In genomic region chr4:40268835-40269234, GRCm38 (mm10) we compare ENCODE assay signal across 8 mouse cellular contexts. TPM values are rescaled to one million over a fixed set of nuclear protein-coding genes. Genes with fewer than 3 reads are reported as not detected.
A peak's percentile ranks its signal among the peaks of the same experiment; 100 is the strongest.
DNase-seq lines count a peak whose midpoint lies in the region; ATAC-seq and TF ChIP-seq lines count a peak whose summit lies in the region.

No protein-coding gene starts in this region.

- in situ Hi-C loops in ES-E14 (cut with MboI; ENCODE audit: low sequenced_read_pairs in 2 of 2, unreplicated experiment in 2 of 2), result no loop called here

- H3ac ChIP-seq in myocyte (ENCODE audit: control insufficient read depth, insufficient read length), result peak overlapping the region; percentile 89

- no peak for ATAC-seq in heart, embryonic 14.5 days (ENCODE audit: insufficient number of reproducible peaks, insufficient read depth, low FRiP score, low read depth)
- ATAC-seq in limb, embryonic 11.5 days (ENCODE audit: insufficient number of reproducible peaks, low FRiP score, low TSS enrichment, low read depth), result 0 out of 2 replicates have a peak, but pooled peaks have one; percentile 0

- H3K27ac ChIP-seq in heart, embryonic 14.5 days (replicated peaks in 1 of 2; ENCODE audit: control insufficient read depth in 1 of 2, insufficient read depth in 1 of 2, low read depth in 2 of 2, low read length in 2 of 2), result peak overlapping the region; percentile 99 to 100
- peak overlapping the region; percentile 67 for H3K27ac ChIP-seq in ES-E14 (ENCODE audit: insufficient read depth, low read depth, low read length, poor library complexity, severe bottlenecking)
- H3K27ac ChIP-seq in limb, embryonic 11.5 days (replicated peaks; ENCODE audit: low read depth, low read length), result peak overlapping the region; percentile 93

- peaks cover 10 to 17% of the 10 kb centered on the region in 2 experiments for H3K4me1 ChIP-seq in heart, embryonic 14.5 days (ENCODE audit: control insufficient read depth in 2 of 2, insufficient read depth in 2 of 2, low read length in 2 of 2)
- H3K4me1 ChIP-seq in ES-E14 (ENCODE audit: control insufficient read depth in 2 of 2, insufficient read depth in 2 of 2, low read length in 2 of 2, poor library complexity in 1 of 2), result peaks cover 0 to 3% of the 10 kb centered on the region in 2 experiments; a peak in 2 of 4 replicates
- H3K4me1 ChIP-seq in erythroblast, embryonic 14.5 days (ENCODE audit: control insufficient read depth), result peaks cover 48% of the 10 kb centered on the region
- peaks cover 2% of the 10 kb centered on the region; the same call in 1 of the 2 replicates for H3K4me1 ChIP-seq in limb, embryonic 11.5 days (ENCODE audit: control insufficient read depth, insufficient read depth, low read length)

- peak overlapping the region; percentile 91 for H3K4me2 ChIP-seq in heart, embryonic 14.5 days (ENCODE audit: low read length)
- H3K4me2 ChIP-seq in limb, embryonic 11.5 days (ENCODE audit: low read depth, severe bottlenecking), result peak overlapping the region; percentile 74
- peak overlapping the region; percentile 77 for H3K4me2 ChIP-seq in myocyte (ENCODE audit: low read depth)

- WGBS in heart, embryonic 14.5 days, result under 1% methylated on average over 16 of the region's 16 CpGs
- WGBS in limb, embryonic 11.5 days, result under 1% methylated on average over 16 of the region's 16 CpGs

- no peak for DNase-seq in heart, postnatal 4 days
- DNase-seq in ES-E14 (ENCODE audit: low read depth, low spot score), result no peak
- DNase-seq in limb, embryonic 11.5 days (ENCODE audit: low spot score), result no peak
- DNase-seq in adrenal gland, adult 2 months, result no peak
- DNase-seq in ovary, postnatal 14 days (ENCODE audit: low spot score), result no peak

- no peaks in the 10 kb centered on the region for H3K27me3 ChIP-seq in heart, embryonic 14.5 days (ENCODE audit: control insufficient read depth, insufficient read depth, low read length)
- H3K27me3 ChIP-seq in erythroblast, embryonic 14.5 days (ENCODE audit: control insufficient read depth), result no peaks in the 10 kb centered on the region
- H3K27me3 ChIP-seq in limb, embryonic 11.5 days (ENCODE audit: control insufficient read depth, insufficient read depth, low read length), result no peaks in the 10 kb centered on the region
- no peaks in the 10 kb centered on the region for H3K27me3 ChIP-seq in myocyte (ENCODE audit: control insufficient read depth, insufficient read depth, insufficient read length)

- peaks cover 57% of the 10 kb centered on the region for H3K79me2 ChIP-seq in myocyte (ENCODE audit: control insufficient read depth, insufficient read depth)

- peaks cover 50% of the 10 kb centered on the region for H3K36me3 ChIP-seq in heart, embryonic 14.5 days (ENCODE audit: control insufficient read depth, insufficient read depth, low read length)
- H3K36me3 ChIP-seq in ES-E14 (ENCODE audit: control insufficient read depth, insufficient read depth, low read length, poor library complexity, severe bottlenecking), result peaks cover 21% of the 10 kb centered on the region
- H3K36me3 ChIP-seq in erythroblast, embryonic 14.5 days (ENCODE audit: control insufficient read depth), result peaks cover 49% of the 10 kb centered on the region
- H3K36me3 ChIP-seq in limb, embryonic 11.5 days (ENCODE audit: control insufficient read depth, insufficient read depth, low read length), result peaks cover 3% of the 10 kb centered on the region; the same call in 1 of the 2 replicates
- H3K36me3 ChIP-seq in myocyte (ENCODE audit: control insufficient read depth, insufficient read depth), result peaks cover 22% of the 10 kb centered on the region

- H3K4me3 ChIP-seq in heart, embryonic 14.5 days (ENCODE audit: control insufficient read depth in 1 of 2, insufficient read depth in 1 of 2, low read depth in 1 of 2, low read length in 2 of 2), result peak overlapping the region; percentile 91 to 99
- H3K4me3 ChIP-seq in ES-E14 (ENCODE audit: insufficient read depth in 1 of 2, low read depth in 1 of 2, low read length in 2 of 2, poor library complexity in 1 of 2, severe bottlenecking in 1 of 2), result peak overlapping the region; percentile 74 to 86
- peak overlapping the region; percentile 96 for H3K4me3 ChIP-seq in erythroblast, embryonic 14.5 days (replicated peaks)
- H3K4me3 ChIP-seq in limb, embryonic 11.5 days (ENCODE audit: low read depth, low read length), result peak overlapping the region; percentile 79
- peak overlapping the region; percentile 98 for H3K4me3 ChIP-seq in myocyte

- no peak for TF ChIP-seq POLR2A in myocyte (IDR thresholded peaks at IDR 0.05; ENCODE audit: insufficient read length, low read depth)

- H3K9me3 ChIP-seq in heart, embryonic 14.5 days (ENCODE audit: control insufficient read depth, low read length), result no peaks in the 10 kb centered on the region
- no peaks in the 10 kb centered on the region for H3K9me3 ChIP-seq in ES-E14 (ENCODE audit: control insufficient read depth, insufficient read depth, low read depth, low read length)
- H3K9me3 ChIP-seq in erythroblast, embryonic 14.5 days (ENCODE audit: control insufficient read depth, low read length), result no peaks in the 10 kb centered on the region
- no peaks in the 10 kb centered on the region for H3K9me3 ChIP-seq in limb, embryonic 11.5 days (ENCODE audit: control insufficient read depth, low read length)

- peak overlapping the region; percentile 98 for H3K9ac ChIP-seq in heart, embryonic 14.5 days (ENCODE audit: low read length)
- H3K9ac ChIP-seq in ES-E14 (ENCODE audit: insufficient read depth, low read depth, low read length, poor library complexity, severe bottlenecking), result peak overlapping the region; percentile 92
- H3K9ac ChIP-seq in limb, embryonic 11.5 days (ENCODE audit: low read length), result peak overlapping the region; percentile 91

TF ChIP-seq in ES-E14, 5 proteins besides CTCF, POLR2A, EP300 and RAD21:
- TF ChIP-seq ZC3H11A (IDR thresholded peaks at IDR 0.05; ENCODE audit: borderline replicate concordance, low read depth, low read length), result no peak
- TF ChIP-seq HCFC1 (IDR thresholded peaks at IDR 0.05; ENCODE audit: borderline replicate concordance, insufficient read depth, low read length), result peak; percentile 10; the same call in 1 of the 2 replicates
- no peak for TF ChIP-seq CHD2 (IDR thresholded peaks at IDR 0.05; ENCODE audit: low read depth, low read length)
TF ChIP-seq in ES-E14: peak in this region for 1.

TF ChIP-seq in myocyte, 11 proteins besides CTCF, POLR2A, EP300 and RAD21:
- no peak for TF ChIP-seq MYOG (IDR thresholded peaks at IDR 0.05; ENCODE audit: control insufficient read depth in 1 of 3, insufficient read depth in 1 of 3, insufficient read length in 2 of 3, low read depth in 2 of 3)
- TF ChIP-seq TCF12 (IDR thresholded peaks at IDR 0.05; ENCODE audit: insufficient read depth, poor library complexity, severe bottlenecking), result no peak
- TF ChIP-seq MYOD1 (IDR thresholded peaks at IDR 0.05; ENCODE audit: control insufficient read depth in 1 of 3, insufficient read length in 2 of 3, low read depth in 2 of 3), result no peak
- no peak for TF ChIP-seq SRF (IDR thresholded peaks at IDR 0.05; ENCODE audit: control insufficient read depth, insufficient read length, low read depth)
- TF ChIP-seq POLR2AphosphoS2 (IDR thresholded peaks at IDR 0.05; ENCODE audit: insufficient read length, low read depth), result no peak
- no peak for TF ChIP-seq MAX (IDR thresholded peaks at IDR 0.05; ENCODE audit: low read depth)
- TF ChIP-seq TCF3 (IDR thresholded peaks at IDR 0.05; ENCODE audit: insufficient read length, low read depth), result no peak
- TF ChIP-seq REST (IDR thresholded peaks at IDR 0.05; ENCODE audit: insufficient read depth, insufficient read length), result no peak
- no peak for TF ChIP-seq E2F4 (IDR thresholded peaks at IDR 0.05; ENCODE audit: insufficient read depth)
- no peak for TF ChIP-seq USF1 (IDR thresholded peaks at IDR 0.05; ENCODE audit: low read depth)
- TF ChIP-seq CEBPB (IDR thresholded peaks at IDR 0.05; ENCODE audit: insufficient read depth, poor library complexity, severe bottlenecking), result no peak

RNA-seq across cellular contexts. Expression of gene Smim27, which starts 0.5 kb away (rescaled TPM):
- 39.3 and 47.1 TPM in 2 replicates for polyA plus RNA-seq in heart, embryonic 14.5 days (2014; fragmentation: Nextera tagmentation; extraction: Ambion mirVana)
- 10 to 100 TPM; 37.0 to 37.9 TPM for total RNA-seq in heart, postnatal 4 days (2021)
- 2.1 and 3.9 TPM in 2 replicates for total RNA-seq in ES-E14 (2012; rRNA removed)
- polyA plus RNA-seq in erythroblast, embryonic 14.5 days (2012), result 2.9 and 3.5 TPM in 2 replicates
- 24.7 and 25.4 TPM in 2 replicates for polyA plus RNA-seq in limb, embryonic 11.5 days (2014; fragmentation: Nextera tagmentation; extraction: Ambion mirVana)
- polyA plus RNA-seq in myocyte (2012; fragmentation: generic; extraction: Trizol), result 6.2 TPM
- total RNA-seq in adrenal gland, adult 2 months (2021), result 10 to 100 TPM; 52.9 to 54.7 TPM
- 23.2 and 33.7 TPM in 2 replicates for polyA plus RNA-seq in adrenal gland, adult 2 months (2012; rRNA removed)

RNA-seq across cellular contexts. Expression of gene Topors, which starts 0.8 kb away (rescaled TPM):
- 28.3 and 30.2 TPM in 2 replicates for polyA plus RNA-seq in heart, embryonic 14.5 days (2014; fragmentation: Nextera tagmentation; extraction: Ambion mirVana)
- total RNA-seq in heart, postnatal 4 days (2021), result 10 to 100 TPM; 21.2 to 22.0 TPM
- total RNA-seq in ES-E14 (2012; rRNA removed), result 39.5 and 69.3 TPM in 2 replicates
- 0.28 and 0.29 TPM in 2 replicates for polyA plus RNA-seq in erythroblast, embryonic 14.5 days (2012)
- 58.2 and 58.3 TPM in 2 replicates for polyA plus RNA-seq in limb, embryonic 11.5 days (2014; fragmentation: Nextera tagmentation; extraction: Ambion mirVana)
- polyA plus RNA-seq in myocyte (2012; fragmentation: generic; extraction: Trizol), result 6.7 TPM
- 10 to 100 TPM; 26.0 to 29.8 TPM for total RNA-seq in adrenal gland, adult 2 months (2021)
- polyA plus RNA-seq in adrenal gland, adult 2 months (2012; rRNA removed), result 4.0 and 4.1 TPM in 2 replicates

RNA-seq across cellular contexts. Expression of gene Ndufb6, which starts 10.4 kb away (rescaled TPM):
- 574 and 582 TPM in 2 replicates for polyA plus RNA-seq in heart, embryonic 14.5 days (2014; fragmentation: Nextera tagmentation; extraction: Ambion mirVana)
- 100 to 1,000 TPM; 396 to 411 TPM for total RNA-seq in heart, postnatal 4 days (2021)
- total RNA-seq in ES-E14 (2012; rRNA removed), result 260 and 270 TPM in 2 replicates
- 27.9 and 35.5 TPM in 2 replicates for polyA plus RNA-seq in erythroblast, embryonic 14.5 days (2012)
- 301 and 304 TPM in 2 replicates for polyA plus RNA-seq in limb, embryonic 11.5 days (2014; fragmentation: Nextera tagmentation; extraction: Ambion mirVana)
- polyA plus RNA-seq in myocyte (2012; fragmentation: generic; extraction: Trizol), result 309 TPM
- total RNA-seq in adrenal gland, adult 2 months (2021), result 100 to 1,000 TPM; 173 to 335 TPM
- 50.3 and 55.2 TPM in 2 replicates for polyA plus RNA-seq in adrenal gland, adult 2 months (2012; rRNA removed)

RNA-seq across cellular contexts. Expression of gene Ddx58, which starts 29.2 kb away (rescaled TPM):
- polyA plus RNA-seq in heart, embryonic 14.5 days (2014; fragmentation: Nextera tagmentation; extraction: Ambion mirVana), result 10.4 and 10.8 TPM in 2 replicates
- total RNA-seq in heart, postnatal 4 days (2021), result 1 to 10 TPM; 6.9 to 7.4 TPM
- total RNA-seq in ES-E14 (2012; rRNA removed), result 14.5 and 19.0 TPM in 2 replicates
- polyA plus RNA-seq in erythroblast, embryonic 14.5 days (2012), result 0.01 TPM in 1 of 2 replicates, not detected in the other
- polyA plus RNA-seq in limb, embryonic 11.5 days (2014; fragmentation: Nextera tagmentation; extraction: Ambion mirVana), result 4.8 and 6.4 TPM in 2 replicates
- polyA plus RNA-seq in myocyte (2012; fragmentation: generic; extraction: Trizol), result 4.1 TPM
- 10 to 100 TPM; 25.2 to 30.3 TPM for total RNA-seq in adrenal gland, adult 2 months (2021)
- polyA plus RNA-seq in adrenal gland, adult 2 months (2012; rRNA removed), result 9.7 and 13.3 TPM in 2 replicates
